In the genomic region with DNA sequence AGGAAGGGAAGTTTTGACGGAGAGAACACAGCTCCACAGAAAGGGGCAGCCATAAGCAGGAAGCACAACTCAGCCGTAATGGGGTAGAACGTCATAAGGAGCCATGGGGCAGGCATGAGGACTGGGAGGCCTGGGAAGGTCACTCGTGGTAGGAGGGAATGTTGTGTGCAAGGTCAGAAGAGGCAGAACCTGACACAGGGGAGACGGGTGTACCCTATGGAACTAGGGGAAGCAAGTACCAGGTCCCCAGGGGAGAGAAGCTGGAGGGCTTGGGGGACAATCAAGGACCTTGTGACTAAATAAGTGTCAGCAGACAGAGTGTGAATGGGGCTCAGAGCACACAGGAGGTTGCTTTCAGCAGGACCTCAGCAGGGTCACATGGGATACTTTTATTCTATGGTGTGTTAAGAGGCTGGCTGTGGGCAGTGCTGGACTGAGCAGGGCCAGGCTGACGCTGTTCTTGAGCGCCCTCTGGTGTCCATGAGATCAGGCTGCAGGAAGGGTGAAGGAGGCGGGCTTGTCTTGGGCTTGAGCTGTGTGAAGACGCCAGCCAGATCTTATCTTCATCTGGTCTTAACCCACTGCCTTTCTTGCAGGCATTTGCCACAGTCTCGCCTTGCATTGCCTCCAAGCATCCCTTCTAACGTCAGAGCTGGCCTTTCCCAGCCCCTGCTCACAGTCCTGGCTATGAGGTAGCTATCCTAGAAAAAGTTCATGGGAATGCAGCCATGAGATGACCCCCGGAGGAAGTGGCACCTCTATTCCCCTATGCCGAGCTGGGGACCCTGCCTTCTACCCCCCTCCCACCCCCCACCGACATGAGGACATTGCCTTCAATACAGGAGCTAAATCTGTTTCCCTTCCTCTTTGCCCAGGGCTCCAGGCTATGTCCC, we compare ENCODE assay signal across 8 mouse cellular contexts. TPM values are rescaled to one million over a fixed set of nuclear protein-coding genes. Genes with fewer than 3 reads are reported as not detected.
A peak's percentile ranks its signal among the peaks of the same experiment; 100 is the strongest.
DNase-seq lines count a peak whose midpoint lies in the region; ATAC-seq and TF ChIP-seq lines count a peak whose summit lies in the region.

No protein-coding gene starts in this region.

- no peaks in the 10 kb centered on the region for H3K27me3 ChIP-seq in C2C12 (ENCODE audit: control insufficient read depth, insufficient read depth, insufficient read length)
- H3K27me3 ChIP-seq in embryonic facial prominence, embryonic 12.5 days = no peaks in the 10 kb centered on the region
- H3K27me3 ChIP-seq in heart, embryonic 14.5 days (ENCODE audit: control insufficient read depth, insufficient read depth, low read length) = no peaks in the 10 kb centered on the region
- H3K27me3 ChIP-seq in liver, embryonic 13.5 days = no peaks in the 10 kb centered on the region
- no peaks in the 10 kb centered on the region for H3K27me3 ChIP-seq in testis, adult 2 months (ENCODE audit: control insufficient read depth, insufficient read depth, low read length)

- H3K36me3 ChIP-seq in C2C12 (ENCODE audit: control insufficient read depth, insufficient read depth) = no peaks in the 10 kb centered on the region
- no peaks in the 10 kb centered on the region for H3K36me3 ChIP-seq in embryonic facial prominence, embryonic 12.5 days
- no peaks in the 10 kb centered on the region for H3K36me3 ChIP-seq in heart, embryonic 14.5 days (ENCODE audit: control insufficient read depth, insufficient read depth, low read length)
- H3K36me3 ChIP-seq in liver, embryonic 13.5 days = no peaks in the 10 kb centered on the region
- no peaks in the 10 kb centered on the region for H3K36me3 ChIP-seq in testis, adult 2 months (ENCODE audit: control insufficient read depth, insufficient read depth, low read length)

- H3K79me2 ChIP-seq in C2C12 (ENCODE audit: control insufficient read depth, insufficient read depth) = no peaks in the 10 kb centered on the region

- no peak overlapping the region for H3K4me3 ChIP-seq in C2C12 (ENCODE audit: insufficient read depth, poor library complexity, severe bottlenecking)
- no peak overlapping the region for H3K4me3 ChIP-seq in embryonic facial prominence, embryonic 12.5 days
- no peak overlapping the region for H3K4me3 ChIP-seq in heart, embryonic 14.5 days (ENCODE audit: control insufficient read depth in 1 of 2, insufficient read depth in 1 of 2, low read depth in 1 of 2, low read length in 2 of 2)
- no peak overlapping the region for H3K4me3 ChIP-seq in liver, embryonic 13.5 days (replicated peaks)
- H3K4me3 ChIP-seq in testis, adult 2 months (ENCODE audit: control insufficient read depth, low read depth, low read length) = peak overlapping the region; percentile 71; the same call in 1 of the 2 replicates

- H3K9me3 ChIP-seq in embryonic facial prominence, embryonic 12.5 days = no peaks in the 10 kb centered on the region
- no peaks in the 10 kb centered on the region for H3K9me3 ChIP-seq in heart, embryonic 14.5 days (ENCODE audit: control insufficient read depth, low read length)
- H3K9me3 ChIP-seq in liver, embryonic 13.5 days (replicated peaks) = no peaks in the 10 kb centered on the region

- ATAC-seq in embryonic facial prominence, embryonic 12.5 days (ENCODE audit: insufficient number of reproducible peaks, insufficient read depth, low FRiP score, low TSS enrichment) = peak; percentile 80; the same call in 1 of the 2 replicates
- ATAC-seq in heart, embryonic 14.5 days (ENCODE audit: insufficient number of reproducible peaks, insufficient read depth, low FRiP score, low read depth) = peak; percentile 54
- peak; percentile 68; the same call in 1 of the 2 replicates for ATAC-seq in liver, embryonic 13.5 days (ENCODE audit: low read depth)

- H3K4me2 ChIP-seq in embryonic facial prominence, embryonic 12.5 days (replicated peaks) = no peak overlapping the region
- no peak overlapping the region for H3K4me2 ChIP-seq in heart, embryonic 14.5 days (ENCODE audit: low read length)
- no peak overlapping the region for H3K4me2 ChIP-seq in liver, embryonic 13.5 days

- no peaks in the 10 kb centered on the region for H3K4me1 ChIP-seq in embryonic facial prominence, embryonic 12.5 days
- no peaks in the 10 kb centered on the region for H3K4me1 ChIP-seq in heart, embryonic 14.5 days (ENCODE audit: control insufficient read depth in 2 of 2, insufficient read depth in 2 of 2, low read length in 2 of 2)
- H3K4me1 ChIP-seq in liver, embryonic 13.5 days (replicated peaks) = no peaks in the 10 kb centered on the region
- peaks cover 10% of the 10 kb centered on the region for H3K4me1 ChIP-seq in testis, adult 2 months (ENCODE audit: control insufficient read depth, insufficient read depth, low read length)

- peak; percentile 70 for DNase-seq in adrenal gland, postnatal 25 days
- DNase-seq in kidney, postnatal 14 days = peak; percentile 75
- peak; percentile 23 for DNase-seq in liver, embryonic 13.5 days
- DNase-seq in natural killer cell, adult 2 months (ENCODE audit: low spot score in 2 of 2) = peak; percentile 25 to 46

- H3K79me3 ChIP-seq in C2C12 (ENCODE audit: low read depth) = no peaks in the 10 kb centered on the region

- no peak overlapping the region for H3K27ac ChIP-seq in embryonic facial prominence, embryonic 12.5 days
- no peak overlapping the region for H3K27ac ChIP-seq in heart, embryonic 14.5 days (replicated peaks in 1 of 2; ENCODE audit: control insufficient read depth in 1 of 2, insufficient read depth in 1 of 2, low read depth in 2 of 2, low read length in 2 of 2)
- no peak overlapping the region for H3K27ac ChIP-seq in liver, embryonic 13.5 days
- no peak overlapping the region for H3K27ac ChIP-seq in testis, adult 2 months (ENCODE audit: control insufficient read depth, insufficient read depth, low read depth, low read length)

- WGBS in embryonic facial prominence, embryonic 12.5 days = 28% methylated on average over 14 of the region's 14 CpGs
- WGBS in heart, embryonic 14.5 days = 23% methylated on average over 14 of the region's 14 CpGs
- WGBS in liver, embryonic 13.5 days (ENCODE audit: insufficient replicate concordance) = 19% methylated on average over 14 of the region's 14 CpGs

- TF ChIP-seq CTCF in C2C12 (IDR thresholded peaks at IDR 0.05; ENCODE audit: control insufficient read depth, insufficient read depth, insufficient read length) = peak; percentile 73
- peak; percentile 91; the same call in 1 of the 2 replicates for TF ChIP-seq CTCF in testis, adult 2 months (IDR thresholded peaks at IDR 0.05; ENCODE audit: control insufficient read depth, insufficient read depth, insufficient replicate concordance, low read depth, low read length)

- no peak for TF ChIP-seq POLR2A in testis, adult 2 months (IDR thresholded peaks at IDR 0.05; ENCODE audit: control insufficient read depth, low read depth, low read length)

- no peak overlapping the region for H3ac ChIP-seq in C2C12 (ENCODE audit: control insufficient read depth, insufficient read length, low read depth)

- no peak overlapping the region for H3K9ac ChIP-seq in embryonic facial prominence, embryonic 12.5 days
- no peak overlapping the region for H3K9ac ChIP-seq in heart, embryonic 14.5 days (ENCODE audit: low read length)
- H3K9ac ChIP-seq in liver, embryonic 13.5 days = no peak overlapping the region

TF ChIP-seq in C2C12, 6 proteins besides CTCF, POLR2A, EP300 and RAD21:
- TF ChIP-seq MAX (IDR thresholded peaks at IDR 0.05) = no peak
- TF ChIP-seq CEBPB (IDR thresholded peaks at IDR 0.05; ENCODE audit: low read depth) = no peak
- TF ChIP-seq MYOG (IDR thresholded peaks at IDR 0.05; ENCODE audit: control insufficient read depth, extremely low read depth, insufficient read length) = no peak

RNA-seq across cellular contexts. Expression of gene Klk15, which starts 13.7 kb away (rescaled TPM):
- not detected for polyA plus RNA-seq in C2C12 (2012; fragmentation: generic; extraction: Trizol)
- total RNA-seq in adrenal gland, postnatal 25 days (2021) = not detected in 2 replicates
- not detected in 2 replicates for polyA plus RNA-seq in embryonic facial prominence, embryonic 12.5 days (2016; fragmentation: Nextera tagmentation; extraction: Ambion mirVana)
- polyA plus RNA-seq in heart, embryonic 14.5 days (2014; fragmentation: Nextera tagmentation; extraction: Ambion mirVana) = not detected in 2 replicates
- not detected in 2 replicates for polyA plus RNA-seq in liver, embryonic 13.5 days (2015; fragmentation: Nextera tagmentation; extraction: Ambion mirVana)
- 0.91 and 1.4 TPM in 2 replicates for polyA plus RNA-seq in testis, adult 2 months (2012; rRNA removed)

RNA-seq across cellular contexts. Expression of gene Klk1b8, which starts 30.7 kb away (rescaled TPM):
- polyA plus RNA-seq in C2C12 (2012; fragmentation: generic; extraction: Trizol) = not detected
- total RNA-seq in adrenal gland, postnatal 25 days (2021) = not detected in 2 replicates
- not detected in 2 replicates for polyA plus RNA-seq in embryonic facial prominence, embryonic 12.5 days (2016; fragmentation: Nextera tagmentation; extraction: Ambion mirVana)
- polyA plus RNA-seq in heart, embryonic 14.5 days (2014; fragmentation: Nextera tagmentation; extraction: Ambion mirVana) = not detected in 2 replicates
- not detected in 2 replicates for polyA plus RNA-seq in liver, embryonic 13.5 days (2015; fragmentation: Nextera tagmentation; extraction: Ambion mirVana)
- 93.8 and 107 TPM in 2 replicates for polyA plus RNA-seq in testis, adult 2 months (2012; rRNA removed)

RNA-seq across cellular contexts. Expression of gene Klk4, which starts 38.8 kb away (rescaled TPM):
- not detected for polyA plus RNA-seq in C2C12 (2012; fragmentation: generic; extraction: Trizol)
- not detected in 2 replicates for total RNA-seq in adrenal gland, postnatal 25 days (2021)
- polyA plus RNA-seq in embryonic facial prominence, embryonic 12.5 days (2016; fragmentation: Nextera tagmentation; extraction: Ambion mirVana) = 0.38 TPM in 1 of 2 replicates, not detected in the other
- polyA plus RNA-seq in heart, embryonic 14.5 days (2014; fragmentation: Nextera tagmentation; extraction: Ambion mirVana) = not detected in 2 replicates
- polyA plus RNA-seq in liver, embryonic 13.5 days (2015; fragmentation: Nextera tagmentation; extraction: Ambion mirVana) = not detected in 2 replicates
- 0.08 TPM in 1 of 2 replicates, not detected in the other for polyA plus RNA-seq in testis, adult 2 months (2012; rRNA removed)

RNA-seq across cellular contexts. Expression of gene Klk1b1, which starts 46.7 kb away (rescaled TPM):
- polyA plus RNA-seq in C2C12 (2012; fragmentation: generic; extraction: Trizol) = not detected
- total RNA-seq in adrenal gland, postnatal 25 days (2021) = not detected in 2 replicates
- polyA plus RNA-seq in embryonic facial prominence, embryonic 12.5 days (2016; fragmentation: Nextera tagmentation; extraction: Ambion mirVana) = not detected in 2 replicates
- not detected in 2 replicates for polyA plus RNA-seq in heart, embryonic 14.5 days (2014; fragmentation: Nextera tagmentation; extraction: Ambion mirVana)
- not detected in 2 replicates for polyA plus RNA-seq in liver, embryonic 13.5 days (2015; fragmentation: Nextera tagmentation; extraction: Ambion mirVana)
- 1.1 and 2.1 TPM in 2 replicates for polyA plus RNA-seq in testis, adult 2 months (2012; rRNA removed)

RNA-seq across cellular contexts. Expression of gene Klk1b9, which starts 56.1 kb away (rescaled TPM):
- polyA plus RNA-seq in C2C12 (2012; fragmentation: generic; extraction: Trizol) = not detected
- total RNA-seq in adrenal gland, postnatal 25 days (2021) = not detected in 2 replicates
- not detected in 2 replicates for polyA plus RNA-seq in embryonic facial prominence, embryonic 12.5 days (2016; fragmentation: Nextera tagmentation; extraction: Ambion mirVana)
- polyA plus RNA-seq in heart, embryonic 14.5 days (2014; fragmentation: Nextera tagmentation; extraction: Ambion mirVana) = not detected in 2 replicates
- polyA plus RNA-seq in liver, embryonic 13.5 days (2015; fragmentation: Nextera tagmentation; extraction: Ambion mirVana) = not detected in 2 replicates
- polyA plus RNA-seq in testis, adult 2 months (2012; rRNA removed) = 13.8 and 14.9 TPM in 2 replicates

Comparison
In these comparisons a context has a peak if more than half of its experiments do, and no peak if none do; other contexts are left out.
1. DNase-seq: peak in every context shown above with its lines; median percentile 75 in kidney, postnatal 14 days; 70 in adrenal gland, postnatal 25 days; 36 in natural killer cell, adult 2 months; 23 in liver, embryonic 13.5 days.
2. RNA of gene Klk1b8, which starts 30.7 kb away (polyA plus RNA-seq): 93.8 to 107 TPM in testis, adult 2 months; not detected in C2C12 (single experiment), not detected in embryonic facial prominence, embryonic 12.5 days, not detected in heart, embryonic 14.5 days and not detected in liver, embryonic 13.5 days; every median in the first group is over 10 times any median in the second.
3. Peak in every context shown above with its lines, with median percentiles within 50 percentile points of each other: ATAC-seq.